Mouse (Mus musculus) layer of hippocampus, adult 18-20 months (tissue): Measurements from ENCODE around the gene Socs3. TPM values are rescaled to one million over a fixed set of nuclear protein-coding genes. Genes with fewer than 3 reads are reported as not detected.
A peak's percentile ranks its signal among the peaks of the same experiment; 100 is the strongest.

Source experiments
- DNase-seq, 2 experiments: peaks; one replicate each; pipeline ENCODE4 v3.0.0; 2022; ENCODE audit warnings: low spot score in 2 of 2
- long read RNA-seq: library from polyadenylated mRNA; stranded (forward); transcript quantifications from one replicate; pipeline ENCODE4 v2.0.0, GENCODE M21; 2021
- total RNA-seq, 2 experiments: library from RNA; stranded (reverse); gene quantifications; 2 replicates each; pipeline ENCODE4 v1.2.3; 2021

Gene Socs3
- 1 to 10 TPM; 1.0 to 1.3 TPM for total RNA-seq
- long read RNA-seq, partial matches to known transcripts: 0 of 1 reads
- long read RNA-seq, other reads (novel, unspliced or antisense): 0 of 1 reads

GRCm38 (mm10) chr11:117969945-117970872, at the start of gene Socs3:
Gene Socs3, minus strand, starts transcription at chr11:117970047.
- DNase-seq: peak; percentile 77 to 95

GRCm38 (mm10) chr11:118018328-118018727, 48.5 kb upstream of the Socs3 start:
- no peak for DNase-seq

- DNase-seq: no peak
Measured at GRCm38 (mm10) chr11:118015381-118016145, 45.7 kb upstream of the Socs3 start.

- no peak for DNase-seq
Measured at GRCm38 (mm10) chr11:118014391-118014995, 44.6 kb upstream of the Socs3 start.

GRCm38 (mm10) chr11:118013339-118013738, 43.5 kb upstream of the Socs3 start:
- DNase-seq: no peak

GRCm38 (mm10) chr11:118012595-118012994, 42.7 kb upstream of the Socs3 start:
- DNase-seq: no peak

GRCm38 (mm10) chr11:118009865-118010571, 40.2 kb upstream of the Socs3 start:
- no peak for DNase-seq

GRCm38 (mm10) chr11:118008843-118009242, 39.0 kb upstream of the Socs3 start:
- no peak for DNase-seq

- no peak for DNase-seq
Measured at GRCm38 (mm10) chr11:118008144-118008805, 38.4 kb upstream of the Socs3 start.

- no peak for DNase-seq
Measured at GRCm38 (mm10) chr11:118007460-118008143, 37.8 kb upstream of the Socs3 start.

- no peak for DNase-seq
Measured at GRCm38 (mm10) chr11:118004217-118004616, 34.4 kb upstream of the Socs3 start.

GRCm38 (mm10) chr11:118003718-118004117, 33.9 kb upstream of the Socs3 start:
- no peak for DNase-seq

- no peak for DNase-seq
Measured at GRCm38 (mm10) chr11:118003176-118003575, 33.3 kb upstream of the Socs3 start.

GRCm38 (mm10) chr11:118000565-118001215, 30.8 kb upstream of the Socs3 start:
- no peak for DNase-seq

- no peak for DNase-seq
Measured at GRCm38 (mm10) chr11:118000083-118000482, 30.2 kb upstream of the Socs3 start.

- no peak for DNase-seq
Measured at GRCm38 (mm10) chr11:117999260-117999934, 29.6 kb upstream of the Socs3 start.

GRCm38 (mm10) chr11:117998356-117998755, 28.5 kb upstream of the Socs3 start:
- no peak for DNase-seq

GRCm38 (mm10) chr11:117997085-117997484, 27.2 kb upstream of the Socs3 start:
- DNase-seq: no peak

- no peak for DNase-seq
Measured at GRCm38 (mm10) chr11:117996066-117996465, 26.2 kb upstream of the Socs3 start.
